Mouse (Mus musculus) cortical plate, adult 2 months (tissue): ENCODE results near the gene Ect2l.

Source experiments
- CTCF ChIP-seq: fragments of 200-500 bp; IDR thresholded peaks from 2 replicates; pipeline ENCODE4 v1.5.1; 2011; ENCODE audit warnings: mild to moderate bottlenecking, control low read depth, low read length; ENCODE audit not compliant: insufficient read depth; ENCODE audit errors: extremely low read depth
- POLR2A ChIP-seq: fragments of 200-500 bp; IDR thresholded peaks from 2 replicates; pipeline ENCODE4 v1.6.1; 2011; ENCODE audit warnings: mild to moderate bottlenecking, low read length, control low read depth; ENCODE audit not compliant: insufficient read depth; ENCODE audit errors: extremely low read depth

DNA sequence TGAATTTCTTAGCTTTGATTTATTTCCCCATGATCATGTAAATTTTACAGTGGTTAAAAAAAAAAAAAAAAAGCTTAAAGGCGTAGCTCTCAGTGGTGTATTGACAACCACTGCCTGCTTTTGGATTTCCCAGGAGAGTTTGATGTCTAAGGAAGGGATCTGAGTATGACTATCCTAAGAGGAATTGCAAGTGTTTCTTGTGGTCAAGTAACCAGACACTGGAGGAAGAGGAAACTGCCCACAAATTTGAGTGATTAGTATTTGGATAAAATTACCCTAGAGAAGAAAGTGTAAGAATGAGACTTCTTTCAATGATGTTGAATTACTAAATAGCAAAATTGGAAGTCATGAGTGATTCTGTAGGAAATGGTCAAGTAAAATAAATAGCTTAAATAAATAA is 129.2 kb downstream of the Ect2l start:
- TF ChIP-seq POLR2A: no peak
- TF ChIP-seq CTCF: no peak
